Mouse (Mus musculus) testis, adult 2 months (tissue): ENCODE measurements around the gene Tepsin. TPM values are rescaled to one million over a fixed set of nuclear protein-coding genes. Genes with fewer than 3 reads are reported as not detected.

Source experiments
- H3K27ac ChIP-seq: fragments of 200-500 bp; 2 replicates; pipeline ENCODE4 v1.5.1; 2012; ENCODE audit warnings: low read depth, low read length; ENCODE audit not compliant: control insufficient read depth, insufficient read depth
- H3K27me3 ChIP-seq: fragments of 200-500 bp; 2 replicates; pipeline ENCODE4 v1.6.1; 2012; ENCODE audit warnings: mild to moderate bottlenecking, low read length, moderate library complexity; ENCODE audit not compliant: control insufficient read depth, insufficient read depth
- H3K36me3 ChIP-seq: fragments of 200-500 bp; 2 replicates; pipeline ENCODE4 v1.6.1; 2012; ENCODE audit warnings: mild to moderate bottlenecking, low read length; ENCODE audit not compliant: control insufficient read depth, insufficient read depth
- H3K4me1 ChIP-seq: fragments of 200-500 bp; 2 replicates; pipeline ENCODE4 v1.6.1; 2012; ENCODE audit warnings: low read length; ENCODE audit not compliant: control insufficient read depth, insufficient read depth
- H3K4me3 ChIP-seq: fragments of 200-500 bp; 2 replicates; pipeline ENCODE4 v1.5.1; 2012; ENCODE audit warnings: low read depth, mild to moderate bottlenecking, low read length, moderate library complexity, mixed read lengths; ENCODE audit not compliant: control insufficient read depth
- CTCF ChIP-seq: fragments of 200-500 bp; IDR thresholded peaks from 2 replicates; pipeline ENCODE4 v1.5.1; 2012; ENCODE audit warnings: low read depth, mild to moderate bottlenecking, inconsistent platforms, low read length, moderate library complexity; ENCODE audit not compliant: control insufficient read depth, insufficient read depth, insufficient replicate concordance
- POLR2A ChIP-seq: fragments of 200-500 bp; IDR thresholded peaks from 2 replicates; pipeline ENCODE4 v1.6.1; 2012; ENCODE audit warnings: low read depth, mild to moderate bottlenecking, inconsistent platforms, low read length, moderate library complexity; ENCODE audit not compliant: control insufficient read depth
- polyA plus RNA-seq: library from polyadenylated mRNA; depleted of rRNA; stranded (reverse); fragments of >200 nt; gene quantifications from 2 replicates; pipeline ENCODE4 v1.2.3, GENCODE M21; 2012

The Tepsin gene
- polyA plus RNA-seq, 1 experiment = 19.2 TPM

DNA sequence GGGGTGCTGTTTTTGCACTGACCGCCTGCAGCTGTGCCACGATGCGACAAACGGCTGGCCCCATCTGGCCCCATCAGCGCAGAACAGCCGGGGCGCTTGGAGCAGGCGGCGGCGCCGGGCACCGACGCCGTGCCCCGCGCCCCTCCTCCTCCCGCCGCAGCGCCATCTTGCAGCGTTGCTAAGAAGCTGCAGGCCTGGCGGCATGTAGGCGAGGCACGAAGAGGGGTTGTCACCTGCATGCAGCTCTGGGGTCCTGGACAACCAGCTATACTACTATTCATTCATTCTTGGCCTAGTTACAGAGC, 50.3 kb downstream of the Tepsin start:
- H3K4me3 ChIP-seq = no peak overlapping the region
- TF ChIP-seq POLR2A (no peak), CTCF (no peak)
- H3K36me3 ChIP-seq = no peaks in the 10 kb centered on the region
- peaks cover 7% of the 10 kb centered on the region for H3K4me1 ChIP-seq
- H3K27me3 ChIP-seq = peaks cover 3% of the 10 kb centered on the region; the same call in 1 of the 2 replicates
- no peak overlapping the region for H3K27ac ChIP-seq

DNA sequence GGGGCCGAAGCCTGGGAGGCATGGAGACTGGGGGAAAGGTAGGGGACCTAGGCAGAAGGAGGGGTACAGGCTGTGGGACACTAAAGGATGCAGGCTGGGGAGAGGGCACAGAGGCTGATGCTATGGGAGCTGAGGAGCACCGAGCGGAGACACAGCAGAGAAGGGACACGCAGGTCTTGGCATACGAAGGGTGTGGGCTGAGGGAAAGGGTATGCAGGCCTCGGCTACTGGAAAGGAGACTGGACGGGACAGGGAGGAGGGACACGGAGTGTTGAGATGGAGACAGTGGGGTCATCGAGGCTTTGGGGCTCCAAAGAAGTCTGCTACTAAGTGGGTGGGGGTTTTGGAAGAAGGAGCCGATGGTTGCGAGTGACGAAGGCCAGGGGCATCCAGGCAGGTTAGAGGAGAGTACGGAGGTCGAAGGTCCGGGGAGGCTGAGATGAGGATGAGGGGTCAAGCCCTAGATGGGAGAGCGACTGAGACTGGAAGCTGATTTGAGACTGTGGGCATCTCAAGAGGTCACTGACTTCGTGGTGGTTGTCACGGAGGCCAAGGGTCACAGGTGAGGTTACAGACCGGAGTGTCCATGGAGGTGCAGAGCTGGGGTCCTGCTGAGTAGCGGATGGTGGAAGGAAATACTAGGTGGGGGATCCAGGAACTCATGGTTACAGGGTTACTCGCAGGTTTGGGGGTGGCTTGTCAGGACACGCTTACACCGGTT, 50.8 kb downstream of the Tepsin start:
- no peak for TF ChIP-seq POLR2A
- Histone ChIP-seq H3K4me1 (peaks cover 7% of the 10 kb centered on the region), H3K27me3 (peaks cover 3% of the 10 kb centered on the region; the same call in 1 of the 2 replicates), H3K36me3 (no peaks in the 10 kb centered on the region), H3K27ac (no peak overlapping the region), H3K4me3 (no peak overlapping the region)

DNA sequence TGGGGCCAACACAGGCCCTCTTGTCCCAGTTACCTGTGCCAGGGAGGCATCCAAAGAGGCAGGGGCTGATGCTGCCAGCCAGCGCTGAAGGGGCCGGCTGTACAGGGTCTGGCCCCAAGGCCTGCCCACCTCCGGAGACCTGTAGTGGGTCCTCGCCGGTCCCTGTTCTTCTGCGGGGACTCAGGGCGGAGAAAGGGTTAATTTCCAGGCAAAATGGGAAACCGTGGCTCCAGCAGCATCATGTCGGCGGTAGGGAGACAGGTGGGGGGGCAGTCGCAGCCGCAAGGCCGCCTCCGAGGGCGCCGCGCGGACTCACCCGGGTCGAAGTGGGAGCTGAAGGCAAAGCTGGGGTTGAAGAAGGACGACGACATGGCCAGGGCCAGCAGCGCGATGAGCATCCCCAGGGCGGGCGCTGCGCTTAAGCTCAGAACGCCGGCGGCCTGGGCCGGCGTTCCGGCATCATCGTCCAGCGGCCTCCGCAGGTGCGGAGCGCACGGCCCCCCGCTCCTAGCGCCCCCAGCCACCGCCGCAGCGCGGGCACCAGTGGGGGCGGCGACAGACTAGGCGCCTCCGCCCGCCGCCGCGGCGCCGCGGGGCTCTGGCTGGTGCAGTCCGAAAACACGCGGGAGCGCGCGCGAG, 51.9 kb downstream of the Tepsin start, which contains the start of gene Aatk:
Gene Aatk, minus strand, starts transcription at position 615 of the 639 bp plus-strand sequence.
- H3K27ac ChIP-seq = no peak within 1 kb of the TSS
- H3K4me3 ChIP-seq = peak within 1 kb of the TSS; percentile 53
- TF ChIP-seq POLR2A = no peak
- no peak for TF ChIP-seq CTCF
- peaks cover 7% of the 10 kb centered on the region for H3K4me1 ChIP-seq
- H3K36me3 ChIP-seq = no peaks in the 10 kb centered on the region
- peaks cover 3% of the 10 kb centered on the region; the same call in 1 of the 2 replicates for H3K27me3 ChIP-seq

DNA sequence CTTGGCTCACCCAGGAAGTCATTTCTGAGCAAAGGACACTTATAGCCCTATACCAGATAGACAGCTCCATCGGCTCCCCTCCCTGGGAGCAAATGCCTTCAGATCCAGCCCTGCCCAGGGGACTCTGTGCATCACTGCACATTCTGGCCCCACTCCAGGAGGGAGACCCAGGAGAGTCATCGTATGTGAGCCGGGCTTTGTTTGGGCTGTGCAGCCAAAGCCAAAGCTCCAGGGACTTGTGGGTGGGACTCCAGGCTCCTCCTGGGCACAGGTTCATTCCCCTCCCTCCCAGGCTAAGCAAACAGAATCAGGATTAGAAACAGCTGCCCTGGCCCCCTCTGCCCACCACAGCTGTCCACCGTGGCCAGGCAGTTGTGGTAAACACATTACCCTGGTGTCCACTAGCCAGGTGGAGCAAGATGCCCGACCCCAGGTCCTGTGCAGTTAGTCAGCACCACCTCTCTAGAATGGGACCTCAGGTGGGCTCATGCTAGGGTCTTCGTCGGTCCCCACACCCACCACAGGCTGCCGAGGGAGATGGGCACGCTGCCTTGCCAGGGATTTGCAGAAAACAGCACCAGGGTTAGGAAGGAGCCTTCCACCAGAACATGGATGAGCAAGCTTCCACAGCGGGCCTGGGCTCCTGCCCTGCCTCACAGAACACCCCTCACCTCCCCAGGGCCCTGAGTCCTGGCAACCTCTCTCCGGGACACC, 52.5 kb downstream of the Tepsin start:
- no peaks in the 10 kb centered on the region for H3K36me3 ChIP-seq
- H3K4me1 ChIP-seq = peaks cover 7% of the 10 kb centered on the region
- H3K27me3 ChIP-seq = peaks cover 3% of the 10 kb centered on the region; the same call in 1 of the 2 replicates
- no peak for TF ChIP-seq POLR2A
- TF ChIP-seq CTCF = no peak
- peak overlapping the region; percentile 53; the same call in 1 of the 2 replicates for H3K4me3 ChIP-seq
- H3K27ac ChIP-seq = no peak overlapping the region

DNA sequence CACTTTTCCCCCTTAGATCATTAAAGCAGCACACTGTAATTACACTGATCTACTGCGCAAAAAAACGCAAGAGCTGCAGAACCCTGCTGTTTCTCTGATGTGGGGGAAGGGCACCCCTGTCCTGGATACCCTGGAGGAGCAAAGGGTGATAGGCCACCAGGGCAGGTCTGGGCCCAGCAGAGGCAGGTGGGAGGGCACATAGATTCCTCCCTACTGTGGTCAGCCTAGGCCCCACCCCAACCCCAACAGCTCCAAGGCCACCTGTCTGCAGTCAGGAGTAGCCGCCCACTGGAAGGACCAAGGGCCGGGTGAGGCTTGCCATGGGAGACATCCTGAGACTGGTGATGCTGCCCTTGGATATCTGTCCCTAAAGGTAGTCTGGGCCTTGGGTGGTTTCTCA, 53.2 kb downstream of the Tepsin start:
- Histone ChIP-seq H3K27me3 (peaks cover 3% of the 10 kb centered on the region; the same call in 1 of the 2 replicates), H3K4me1 (peaks cover 7% of the 10 kb centered on the region), H3K27ac (no peak overlapping the region)

DNA sequence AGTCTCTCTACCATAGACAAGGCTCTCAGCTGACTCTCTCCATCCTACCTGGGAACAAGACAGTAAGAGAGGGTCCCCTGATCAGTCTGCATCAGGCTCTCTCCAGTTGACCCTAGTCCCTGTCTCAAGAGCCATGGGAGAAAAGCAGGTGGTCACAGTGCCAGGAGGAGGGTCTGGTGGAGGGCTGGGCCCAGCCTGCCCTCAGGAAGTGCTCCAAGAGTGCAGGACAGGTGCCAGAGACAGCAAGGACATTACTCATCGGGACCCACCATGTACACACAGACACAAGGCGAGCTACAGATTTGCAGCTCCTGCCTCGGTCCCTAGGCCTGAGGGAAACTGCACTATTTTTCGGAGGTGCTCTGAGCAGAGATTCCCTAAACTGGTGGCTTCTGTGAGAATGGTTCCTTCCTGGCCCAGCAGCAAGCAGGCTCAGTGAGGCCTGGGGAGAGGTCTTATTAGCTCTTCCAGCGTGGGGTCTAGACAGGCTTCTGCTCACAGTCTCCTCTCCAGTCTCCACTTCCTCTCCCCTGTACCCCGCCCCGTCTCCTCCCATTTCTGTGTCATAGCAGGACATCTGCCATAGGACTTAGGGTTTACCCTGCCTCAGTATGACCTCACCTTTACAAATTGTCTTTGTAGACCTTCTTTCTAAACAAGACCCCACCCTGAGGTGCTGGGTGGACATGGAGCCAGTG, 56.2 kb downstream of the Tepsin start:
- H3K27me3 ChIP-seq = peaks cover 3% of the 10 kb centered on the region; the same call in 1 of the 2 replicates
- no peak overlapping the region for H3K4me3 ChIP-seq
- H3K4me1 ChIP-seq = peaks cover 7% of the 10 kb centered on the region
- TF ChIP-seq CTCF (no peak), POLR2A (no peak)
- no peaks in the 10 kb centered on the region for H3K36me3 ChIP-seq
- no peak overlapping the region for H3K27ac ChIP-seq

More for the DNA sequence above, 53.2 kb downstream of the Tepsin start:
- no peak overlapping the region for H3K4me3 ChIP-seq
- TF ChIP-seq CTCF = no peak
- TF ChIP-seq POLR2A = no peak
- H3K36me3 ChIP-seq = no peaks in the 10 kb centered on the region
